ENCODE assay signal across 26 mouse cellular contexts in genomic region chr16:91871188-91871587, GRCm38 (mm10).
"Had no signal": no experiment of that assay in that cellular context is flagged by ENCODE, and none has a peak within 500 bp of the region (broad histone marks: within the 10 kb centered on the region; RNA-seq: fewer than 3 reads in every experiment).

No protein-coding gene starts in this region.

- H3K9ac ChIP-seq: embryonic facial prominence, embryonic 12.5 days; embryonic facial prominence, embryonic 13.5 days; embryonic facial prominence, embryonic 15.5 days; forebrain, embryonic 12.5 days; forebrain, embryonic 13.5 days; forebrain, embryonic 15.5 days; forebrain, postnatal 0 days had no signal

- H3K4me2 ChIP-seq: embryonic facial prominence, embryonic 12.5 days; embryonic facial prominence, embryonic 13.5 days; embryonic facial prominence, embryonic 15.5 days; forebrain, embryonic 12.5 days; forebrain, embryonic 13.5 days; forebrain, embryonic 15.5 days had no signal

- H3K4me1 ChIP-seq: forebrain, embryonic 12.5 days had no signal

- ATAC-seq: forebrain, embryonic 13.5 days; forebrain, embryonic 14.5 days; forebrain, embryonic 15.5 days; forebrain, embryonic 16.5 days; forebrain, postnatal 0 days had no signal

- H3K9me3 ChIP-seq: embryonic facial prominence, embryonic 10.5 days; embryonic facial prominence, embryonic 12.5 days; embryonic facial prominence, embryonic 13.5 days; embryonic facial prominence, embryonic 15.5 days; forebrain, embryonic 10.5 days; forebrain, embryonic 12.5 days; forebrain, embryonic 13.5 days; forebrain, embryonic 15.5 days had no signal

- DNase-seq: cerebellum, adult 9-11 months; cerebellum, postnatal 10 days; cerebellum, postnatal 14 days; cerebellum, postnatal 25 days; cerebellum, postnatal 36 days; embryo, embryonic 11 days; forebrain, postnatal 0 days; gastrocnemius, adult 2 months; gastrocnemius, postnatal 10 days; gastrocnemius, postnatal 14 days; gastrocnemius, postnatal 25 days; gastrocnemius, postnatal 36 days; heart, adult 11 months; heart, adult 18-20 months; heart, adult 2 months had no signal

- H3K27ac ChIP-seq: embryonic facial prominence, embryonic 10.5 days; embryonic facial prominence, embryonic 12.5 days; embryonic facial prominence, embryonic 13.5 days; embryonic facial prominence, embryonic 15.5 days; forebrain, embryonic 10.5 days; forebrain, embryonic 12.5 days; forebrain, embryonic 13.5 days; forebrain, embryonic 15.5 days; gastrocnemius, adult 2 months; heart, adult 2 months had no signal

- H3K27me3 ChIP-seq: embryonic facial prominence, embryonic 12.5 days; embryonic facial prominence, embryonic 13.5 days; embryonic facial prominence, embryonic 15.5 days; forebrain, embryonic 12.5 days; forebrain, embryonic 13.5 days; forebrain, embryonic 15.5 days had no signal

- H3K4me3 ChIP-seq: embryonic facial prominence, embryonic 10.5 days; embryonic facial prominence, embryonic 12.5 days; embryonic facial prominence, embryonic 13.5 days; embryonic facial prominence, embryonic 15.5 days; erythroblast, embryonic 14.5 days; forebrain, embryonic 10.5 days; forebrain, embryonic 12.5 days; forebrain, embryonic 13.5 days; forebrain, embryonic 15.5 days; gastrocnemius, adult 2 months; heart, adult 2 months had no signal
